Mouse (Mus musculus) heart, postnatal 0 days (tissue): ENCODE measurements around the gene Ralgps2.

ENCODE experiments used
- CTCF ChIP-seq: IDR thresholded peaks from 2 replicates; pipeline ENCODE4 v1.5.1; 2016; ENCODE audit warnings: antibody characterized with exemption, control low read depth, low read depth
- EP300 ChIP-seq: IDR thresholded peaks from 2 replicates; pipeline ENCODE4 v1.6.1; 2016; ENCODE audit warnings: antibody characterized with exemption, low read depth

- TF ChIP-seq CTCF (no peak), EP300 (no peak)
These were observed 22.2 kb upstream of the Ralgps2 start for GRCm38 (mm10) chr1:156961481-156962265.
